Mouse (Mus musculus) forebrain, embryonic 13.5 days (tissue): ENCODE measurements at regions not wholly inside any gene's neighbourhood (a gene's known extent, or its start where the extent isn't known, plus 50 kb on each side); places are given as distances from the start of the nearest gene placed in this dataset.
A peak's percentile ranks its signal among the peaks of the same experiment; 100 is the strongest.

Experiments used
- ATAC-seq: fragments of 200-750 bp; cut with Nextera tagmentation; 2 replicates; pipeline ENCODE4 v1.8.0; 2017
- H3K27ac ChIP-seq: fragments of 300-500 bp; sonication (generic); 2 replicates; pipeline ENCODE4 v1.5.1; 2015; ENCODE audit warnings: inconsistent platforms, mild to moderate bottlenecking, moderate library complexity
- H3K27me3 ChIP-seq: fragments of 300-500 bp; sonication (generic); 2 replicates; pipeline ENCODE4 v1.6.1; 2015; ENCODE audit warnings: mild to moderate bottlenecking, inconsistent platforms
- H3K36me3 ChIP-seq: fragments of 300-500 bp; sonication (generic); 2 replicates; pipeline ENCODE4 v1.6.1; 2015; ENCODE audit warnings: mild to moderate bottlenecking, inconsistent platforms; ENCODE audit not compliant: poor library complexity, severe bottlenecking
- H3K4me1 ChIP-seq: fragments of 300-500 bp; sonication (generic); 2 replicates; pipeline ENCODE4 v1.6.1; 2015; ENCODE audit warnings: inconsistent platforms
- H3K4me2 ChIP-seq: fragments of 300-500 bp; sonication (generic); 2 replicates; pipeline ENCODE4 v1.6.1; 2015; ENCODE audit warnings: inconsistent platforms, mild to moderate bottlenecking, moderate library complexity
- H3K4me3 ChIP-seq: fragments of 300-500 bp; sonication (generic); 2 replicates; pipeline ENCODE4 v1.5.1; 2015; ENCODE audit warnings: mild to moderate bottlenecking, inconsistent platforms
- H3K9ac ChIP-seq: fragments of 300-500 bp; sonication (generic); 2 replicates; pipeline ENCODE4 v1.6.1; 2015; ENCODE audit warnings: mild to moderate bottlenecking, inconsistent platforms
- H3K9me3 ChIP-seq: fragments of 300-500 bp; sonication (generic); replicated peaks from 2 replicates; pipeline ENCODE4 v1.6.1; 2016; ENCODE audit warnings: inconsistent platforms
- WGBS: fragments of 180-500 bp; shearing (Covaris S2); methylation state at CpG from one replicate; pipeline ENCODE4 v1.1.7; 2015; 5-methylcytosine and 5-hydroxymethylcytosine counted together

DNA sequence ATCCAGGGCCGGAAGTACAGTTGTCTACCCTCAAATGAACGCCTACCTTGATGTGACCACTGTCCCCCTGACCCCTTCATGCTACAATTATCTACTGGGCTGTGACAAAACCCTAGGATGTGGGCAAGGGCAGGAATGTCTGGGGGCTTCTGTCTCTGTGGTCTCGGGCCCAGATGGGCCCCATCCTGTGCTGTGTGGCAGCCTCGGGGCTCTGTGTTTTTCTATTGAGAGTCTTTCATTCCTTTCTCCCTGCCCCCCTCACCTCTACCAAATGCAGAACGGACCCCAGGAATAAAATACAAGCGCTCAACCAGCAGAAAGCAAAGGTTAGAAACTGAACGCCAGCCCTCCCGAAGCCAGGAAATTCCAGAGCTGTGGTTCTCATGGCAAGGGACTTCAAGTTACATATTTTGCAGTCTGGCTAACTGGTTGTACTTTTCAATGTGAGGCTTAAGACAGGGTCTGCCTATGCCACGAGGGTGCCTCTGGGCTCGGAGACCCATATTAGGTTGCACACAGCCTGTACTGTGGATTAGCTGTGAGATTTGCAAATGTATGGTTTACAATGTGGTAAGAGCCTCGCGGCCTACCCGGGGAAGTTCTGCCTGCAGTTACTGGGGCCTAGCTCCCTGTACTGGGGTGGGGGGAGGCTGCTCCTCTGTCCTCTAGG is 97.7 kb upstream of the Six2 start:
- no peak overlapping the region for H3K27ac ChIP-seq

DNA sequence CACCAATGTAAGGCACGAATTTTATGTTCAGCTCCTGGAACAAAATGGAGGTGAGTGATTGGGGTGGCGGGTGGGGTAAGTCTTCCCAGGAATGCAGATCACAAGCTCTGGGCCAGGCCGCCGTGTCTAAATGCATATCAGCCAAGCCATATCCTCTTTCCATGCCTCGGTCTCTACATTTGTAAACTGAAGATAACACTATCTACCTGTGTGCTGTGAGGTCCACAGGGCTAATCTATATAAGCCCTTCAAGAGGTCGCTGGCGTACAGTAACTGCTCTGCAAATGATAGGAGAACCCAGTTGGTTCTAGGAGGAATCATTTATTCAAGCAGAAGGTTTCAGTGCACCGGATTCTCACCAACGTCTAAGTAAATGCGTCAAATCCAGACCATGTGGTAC is 92.4 kb upstream of the Six2 start:
- H3K4me3 ChIP-seq, result no peak overlapping the region
- no peak overlapping the region for H3K4me2 ChIP-seq
- ATAC-seq, result no peak
- peaks cover 13% of the 10 kb centered on the region for H3K27me3 ChIP-seq
- no peaks in the 10 kb centered on the region for H3K9me3 ChIP-seq
- WGBS, result 95% methylated on average over 10 of the region's 10 CpGs
- H3K9ac ChIP-seq, result no peak overlapping the region
- no peak overlapping the region for H3K27ac ChIP-seq
- no peaks in the 10 kb centered on the region for H3K36me3 ChIP-seq
- H3K4me1 ChIP-seq, result peaks cover 5% of the 10 kb centered on the region; the same call in 1 of the 2 replicates

More for the DNA sequence above, 97.7 kb upstream of the Six2 start:
- Histone ChIP-seq H3K27me3 (peaks cover 16% of the 10 kb centered on the region), H3K36me3 (no peaks in the 10 kb centered on the region), H3K4me3 (no peak overlapping the region), H3K9me3 (no peaks in the 10 kb centered on the region), H3K4me2 (no peak overlapping the region), H3K4me1 (no peaks in the 10 kb centered on the region), H3K9ac (no peak overlapping the region)
- no peak for ATAC-seq
- 52% methylated on average over 13 of the region's 13 CpGs for WGBS

DNA sequence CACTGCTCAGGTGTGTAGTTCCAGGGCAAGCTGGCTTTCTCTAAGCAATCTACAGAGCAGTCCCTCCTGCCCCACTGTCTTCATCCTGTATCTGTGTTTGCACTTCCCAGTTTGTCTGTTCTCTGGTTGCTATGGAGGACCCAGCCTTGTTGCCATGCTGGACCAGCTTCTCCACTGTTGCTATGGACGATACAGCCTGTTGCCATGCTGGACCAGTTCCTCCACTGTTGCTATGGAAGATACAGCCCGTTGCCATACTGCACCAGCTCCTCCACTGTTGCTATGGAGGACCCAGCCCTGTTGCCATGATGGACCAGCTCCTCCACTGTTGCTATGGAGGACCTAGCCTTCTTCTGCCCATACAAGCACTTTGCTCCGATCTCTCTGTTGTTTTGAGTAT is 88.8 kb upstream of the Six2 start:
- Histone ChIP-seq H3K4me3 (no peak overlapping the region), H3K9ac (no peak overlapping the region), H3K4me2 (no peak overlapping the region), H3K36me3 (no peaks in the 10 kb centered on the region), H3K9me3 (no peaks in the 10 kb centered on the region), H3K4me1 (peaks cover 5% of the 10 kb centered on the region; the same call in 1 of the 2 replicates), H3K27me3 (peaks cover 13% of the 10 kb centered on the region), H3K27ac (no peak overlapping the region)
- 72% methylated on average over 3 of the region's 3 CpGs for WGBS
- peak; percentile 87 for ATAC-seq

DNA sequence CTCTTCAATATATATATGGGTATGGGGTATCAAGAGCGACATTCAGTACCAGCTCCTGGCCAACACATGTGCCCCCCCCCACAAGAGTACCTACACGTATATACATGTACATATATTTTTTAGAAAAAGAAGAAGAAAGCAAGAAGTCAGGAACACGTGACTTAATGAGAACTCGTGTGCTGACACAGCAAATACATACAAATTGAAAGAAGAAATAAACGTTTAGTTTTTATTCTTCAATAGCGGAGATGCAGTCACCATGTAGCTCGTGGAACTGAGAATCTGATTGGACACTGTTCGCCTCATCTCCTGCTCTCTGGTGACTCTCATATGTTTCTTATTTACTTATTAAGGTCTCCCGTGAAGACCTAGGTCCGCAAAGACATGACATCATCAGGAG is 80.3 kb upstream of the Six2 start:
- H3K4me1 ChIP-seq, result no peaks in the 10 kb centered on the region
- H3K27me3 ChIP-seq, result no peaks in the 10 kb centered on the region
- WGBS, result 91% methylated on average over 10 of the region's 10 CpGs
- no peak overlapping the region for H3K4me3 ChIP-seq
- no peak for ATAC-seq
- no peaks in the 10 kb centered on the region for H3K9me3 ChIP-seq
- no peaks in the 10 kb centered on the region for H3K36me3 ChIP-seq
- no peak overlapping the region for H3K9ac ChIP-seq
- H3K4me2 ChIP-seq, result no peak overlapping the region
- no peak overlapping the region for H3K27ac ChIP-seq

DNA sequence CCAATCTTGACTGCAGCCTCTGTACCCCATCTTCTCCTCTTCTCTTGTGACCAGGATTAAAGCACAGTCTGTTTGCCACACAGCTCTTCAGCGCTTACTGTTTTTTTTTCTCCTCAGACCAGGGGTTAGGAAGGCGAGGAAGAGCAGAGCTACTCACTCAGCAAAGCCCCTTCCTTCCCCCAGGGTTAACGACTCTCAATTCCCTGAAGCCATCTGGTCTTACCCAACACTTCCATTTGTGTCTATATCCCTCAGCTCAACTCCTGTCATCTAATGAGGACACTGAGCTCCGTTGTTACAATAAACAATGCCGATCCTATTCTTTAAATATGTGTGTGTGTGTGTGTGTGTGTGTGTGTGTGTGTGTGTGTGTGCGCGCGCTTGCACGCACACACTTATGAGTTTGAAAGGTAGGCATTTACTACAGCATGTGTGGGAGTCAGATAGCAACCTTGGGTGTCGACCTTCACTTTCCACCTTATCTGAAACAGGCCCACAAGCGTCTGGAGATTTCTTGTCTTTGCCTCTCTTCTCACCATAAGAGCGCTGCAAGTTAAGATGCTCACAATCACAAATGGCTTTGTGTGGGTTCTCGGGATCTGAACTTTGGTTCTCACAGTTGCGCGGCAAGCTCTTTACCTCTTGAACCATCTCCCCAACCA is 79.3 kb upstream of the Six2 start:
- 77% methylated on average over 15 of the region's 15 CpGs for WGBS
- no peak overlapping the region for H3K27ac ChIP-seq
- 0 out of 2 replicates have a peak, but pooled peaks cover 6% of the 10 kb centered on the region for H3K9me3 ChIP-seq
- H3K4me1 ChIP-seq, result no peaks in the 10 kb centered on the region
- H3K36me3 ChIP-seq, result no peaks in the 10 kb centered on the region
- no peak overlapping the region for H3K4me2 ChIP-seq
- ATAC-seq, result no peak
- no peak overlapping the region for H3K9ac ChIP-seq
- no peaks in the 10 kb centered on the region for H3K27me3 ChIP-seq
- H3K4me3 ChIP-seq, result no peak overlapping the region

DNA sequence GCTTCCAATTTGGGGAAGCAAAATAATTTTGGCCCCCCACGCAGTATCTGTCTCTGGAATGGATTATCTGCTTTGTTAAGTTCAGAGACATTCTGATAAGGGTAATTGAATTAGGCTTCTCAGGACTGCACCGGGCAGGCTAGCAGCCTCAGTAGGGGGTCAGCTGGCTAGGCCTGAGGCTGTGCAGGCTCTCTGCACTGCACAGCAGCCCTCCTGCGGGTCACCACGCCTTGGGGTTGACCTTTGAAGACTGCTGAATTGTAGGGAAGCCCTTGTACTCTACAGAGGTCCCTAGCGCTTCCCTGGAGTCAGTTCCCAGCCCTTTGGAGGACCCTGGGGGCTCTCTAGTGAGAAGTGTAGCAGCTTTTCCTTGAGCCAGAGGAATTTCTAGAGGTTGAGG is 78.5 kb upstream of the Six2 start:
- WGBS, result 10% methylated on average over 5 of the region's 5 CpGs
- Histone ChIP-seq H3K4me1 (no peaks in the 10 kb centered on the region), H3K9me3 (peaks cover 10% of the 10 kb centered on the region; the same call in 1 of the 2 replicates), H3K36me3 (no peaks in the 10 kb centered on the region), H3K4me3 (no peak overlapping the region), H3K9ac (no peak overlapping the region), H3K4me2 (no peak overlapping the region), H3K27me3 (no peaks in the 10 kb centered on the region), H3K27ac (no peak overlapping the region)
- no peak for ATAC-seq

DNA sequence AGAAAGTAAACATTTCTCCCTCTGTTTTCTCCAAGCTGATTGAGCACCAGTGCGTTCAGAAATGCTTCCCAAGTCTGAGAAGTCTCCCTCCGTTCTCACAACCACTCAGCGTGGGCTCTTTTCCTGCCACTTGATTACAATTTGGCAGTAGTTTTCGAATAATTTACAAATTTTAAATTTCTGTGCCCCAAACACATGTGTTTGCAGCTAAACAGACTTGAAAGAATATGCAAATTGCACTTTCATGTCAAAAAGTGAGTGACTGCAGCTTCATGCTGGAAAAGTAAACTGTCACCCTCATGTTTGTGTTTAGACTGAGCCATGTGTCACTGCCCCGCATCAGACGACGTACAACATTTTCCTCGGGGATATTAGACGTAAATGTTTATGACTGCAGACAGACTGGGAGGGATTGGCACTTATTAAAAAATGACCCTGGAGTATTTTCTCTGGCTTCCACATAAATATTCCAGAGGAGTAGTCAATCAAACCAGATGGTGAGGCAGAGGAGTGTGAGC is 70.6 kb upstream of the Six2 start:
- no peaks in the 10 kb centered on the region for H3K27me3 ChIP-seq
- ATAC-seq, result no peak
- H3K27ac ChIP-seq, result no peak overlapping the region
- H3K9me3 ChIP-seq, result peaks cover 10% of the 10 kb centered on the region; the same call in 1 of the 2 replicates
- H3K4me1 ChIP-seq, result no peaks in the 10 kb centered on the region
- WGBS, result 64% methylated on average over 9 of the region's 9 CpGs
- H3K4me2 ChIP-seq, result no peak overlapping the region
- no peak overlapping the region for H3K9ac ChIP-seq
- H3K4me3 ChIP-seq, result no peak overlapping the region
- no peaks in the 10 kb centered on the region for H3K36me3 ChIP-seq

DNA sequence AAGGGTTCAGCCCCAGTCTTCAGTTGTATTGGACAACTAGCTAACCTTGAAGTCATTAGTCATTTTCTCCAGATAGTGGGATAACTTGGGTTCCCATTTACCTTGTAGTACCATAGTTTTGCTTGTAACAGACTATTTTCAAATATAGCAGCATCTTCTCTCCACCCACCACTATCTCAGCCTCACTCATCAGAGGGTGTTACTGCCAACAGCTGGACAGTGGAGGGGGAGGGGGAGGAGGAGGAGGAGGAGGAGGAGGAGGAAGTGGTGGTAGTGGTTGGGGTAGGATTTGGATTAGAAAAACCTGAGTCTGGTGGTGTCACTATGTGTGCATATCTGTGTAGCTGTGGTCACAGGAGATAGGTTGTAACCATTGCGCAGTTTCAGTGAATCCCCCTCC is 69.6 kb upstream of the Six2 start:
- H3K4me1 ChIP-seq, result no peaks in the 10 kb centered on the region
- no peak overlapping the region for H3K4me2 ChIP-seq
- no peak overlapping the region for H3K27ac ChIP-seq
- H3K9ac ChIP-seq, result no peak overlapping the region
- H3K9me3 ChIP-seq, result peaks cover 7% of the 10 kb centered on the region; the same call in 1 of the 2 replicates
- no peaks in the 10 kb centered on the region for H3K36me3 ChIP-seq
- 100% methylated on average over 1 of the region's 1 CpGs for WGBS
- no peak for ATAC-seq
- H3K27me3 ChIP-seq, result no peaks in the 10 kb centered on the region
- no peak overlapping the region for H3K4me3 ChIP-seq

DNA sequence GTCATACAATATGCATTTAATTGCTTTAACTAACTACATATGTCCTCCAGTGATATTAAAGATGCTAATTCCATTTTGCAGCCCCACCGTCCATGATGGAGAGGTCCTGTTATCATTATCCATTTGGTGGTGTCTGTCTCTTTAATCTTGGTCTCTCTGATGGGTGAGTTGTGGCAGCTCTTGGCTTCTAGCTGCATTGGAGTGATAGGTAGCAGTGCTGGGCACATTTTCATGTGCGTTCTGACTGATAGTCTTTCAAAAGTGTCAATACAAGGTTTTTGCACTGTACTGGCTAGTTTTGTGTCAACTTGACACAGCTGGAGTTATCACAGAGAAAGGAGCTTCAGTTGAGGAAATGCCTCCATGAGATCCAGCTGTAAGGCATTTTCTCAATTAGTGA is 67.5 kb upstream of the Six2 start:
- WGBS, result 83% methylated on average over 2 of the region's 2 CpGs
- no peaks in the 10 kb centered on the region for H3K9me3 ChIP-seq
- H3K27ac ChIP-seq, result no peak overlapping the region
- no peak overlapping the region for H3K4me3 ChIP-seq
- H3K36me3 ChIP-seq, result no peaks in the 10 kb centered on the region
- no peaks in the 10 kb centered on the region for H3K27me3 ChIP-seq
- ATAC-seq, result no peak
- H3K4me1 ChIP-seq, result no peaks in the 10 kb centered on the region
- no peak overlapping the region for H3K4me2 ChIP-seq
- no peak overlapping the region for H3K9ac ChIP-seq

DNA sequence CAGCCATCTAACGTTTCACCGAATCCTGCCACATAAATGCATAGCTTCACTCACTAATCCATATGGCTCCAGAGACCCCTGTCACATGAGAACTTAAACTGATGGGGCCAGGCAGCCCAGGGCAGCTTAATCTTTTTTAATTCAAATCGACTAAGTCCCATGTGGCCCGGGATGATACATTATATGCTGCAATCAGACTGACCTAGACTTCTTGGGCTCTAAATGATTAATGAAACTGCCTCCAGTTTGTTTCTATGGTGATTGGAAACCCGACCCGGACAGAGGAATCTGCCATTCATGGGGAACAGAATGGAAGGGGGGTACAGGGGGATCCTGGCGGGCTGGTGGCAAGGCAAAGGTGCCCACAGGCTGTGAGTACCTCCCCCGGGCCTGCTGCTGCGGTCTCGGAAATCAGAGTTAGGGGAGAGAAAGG is 60.6 kb upstream of the Six2 start:
- Histone ChIP-seq H3K4me3 (no peak overlapping the region), H3K27ac (no peak overlapping the region), H3K9ac (no peak overlapping the region), H3K4me2 (peak overlapping the region; percentile 37), H3K9me3 (no peaks in the 10 kb centered on the region), H3K4me1 (peaks cover 9% of the 10 kb centered on the region), H3K27me3 (peaks cover 9% of the 10 kb centered on the region; the same call in 1 of the 2 replicates), H3K36me3 (no peaks in the 10 kb centered on the region)
- 11% methylated on average over 10 of the region's 10 CpGs for WGBS
- no peak for ATAC-seq

DNA sequence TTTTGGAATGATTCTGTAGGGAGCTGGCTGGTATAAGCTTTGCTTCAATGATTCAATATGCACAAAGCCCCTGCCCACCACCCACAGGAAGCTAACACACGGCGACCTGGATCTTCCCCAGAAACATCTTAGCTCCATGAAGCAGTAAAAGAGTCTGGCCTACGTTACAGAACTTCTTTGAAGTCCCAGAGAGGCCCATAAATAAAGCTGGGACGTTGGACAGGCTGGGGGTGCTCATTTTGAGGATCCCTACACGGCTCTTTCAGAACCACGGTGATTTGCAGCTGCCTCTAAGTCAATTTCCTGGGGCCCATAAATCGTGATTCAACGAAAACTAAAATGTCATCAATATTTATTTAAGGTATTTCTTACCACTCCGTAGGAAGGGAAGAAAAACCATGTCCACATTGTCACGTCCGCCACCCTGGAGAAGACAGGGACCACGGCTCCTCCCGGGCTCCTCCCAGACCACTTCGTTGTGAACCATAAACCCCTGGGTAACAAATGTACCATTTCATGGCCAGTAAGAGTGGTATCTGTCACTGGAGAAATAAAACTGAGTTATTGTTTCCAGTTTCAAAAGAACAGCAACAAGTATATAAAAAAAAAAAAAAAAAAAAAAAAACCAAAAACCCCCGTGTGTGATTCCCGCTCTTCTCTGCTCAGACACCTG is 60.0 kb upstream of the Six2 start:
- no peak for ATAC-seq
- no peak overlapping the region for H3K4me3 ChIP-seq
- H3K27ac ChIP-seq, result no peak overlapping the region
- H3K36me3 ChIP-seq, result no peaks in the 10 kb centered on the region
- H3K9ac ChIP-seq, result no peak overlapping the region
- peaks cover 9% of the 10 kb centered on the region; the same call in 1 of the 2 replicates for H3K27me3 ChIP-seq
- WGBS, result 72% methylated on average over 16 of the region's 16 CpGs
- H3K4me2 ChIP-seq, result no peak overlapping the region
- no peaks in the 10 kb centered on the region for H3K9me3 ChIP-seq
- H3K4me1 ChIP-seq, result peaks cover 9% of the 10 kb centered on the region
